Mouse (Mus musculus) heart, postnatal 14 days (tissue): ENCODE measurements around the gene Cul9. TPM values are rescaled to one million over a fixed set of nuclear protein-coding genes. Genes with fewer than 3 reads are reported as not detected.

ENCODE experiments used
- DNase-seq, 2 experiments: peaks; one replicate each; pipeline ENCODE4 v3.0.0; 2021 to 2022
- intact Hi-C: fragments of 180-260 bp; cut with DNase I; formaldehyde crosslinking; loops from one replicate; pipeline ENCODE4 v1.15.1; 2025
- microRNA-seq, 2 experiments: library from miRNA; unstranded; fragments of <30 nt; microRNA quantifications; one replicate each; pipeline ENCODE4 v1.2.0; 2021 to 2022
- total RNA-seq, 2 experiments: library from RNA; stranded (reverse); gene quantifications; 2 replicates each; pipeline ENCODE4 v1.2.3; 2021

Cul9 gene
- total RNA-seq, 2 experiments from 2014 or later: 17.0 to 18.2 TPM

- DNase-seq: peak; percentile 42 to 45
- intact Hi-C loops: no loop called here
These were observed 91.0 kb downstream of the Cul9 start for GRCm38 (mm10) chr17:46455110-46455691.

GRCm38 (mm10) chr17:46454539-46454938, 91.6 kb downstream of the Cul9 start:
- intact Hi-C loops: loop anchor here (5.0 kb wide), 1 partner anchor 38 kb away; no protein-coding TSS in a partner anchor
- no peak for DNase-seq

GRCm38 (mm10) chr17:46453970-46454411, 92.2 kb downstream of the Cul9 start:
- intact Hi-C loops: loop anchor here (5.0 kb wide), 1 partner anchor 38 kb away; no protein-coding TSS in a partner anchor
- DNase-seq: no peak

GRCm38 (mm10) chr17:46453302-46453948, 92.8 kb downstream of the Cul9 start:
- no peak for DNase-seq
- intact Hi-C loops: loop anchor here (5.0 kb wide), 1 partner anchor 39 kb away; no protein-coding TSS in a partner anchor

- no peak for DNase-seq
- intact Hi-C loops: loop anchor here (5.0 kb wide), 1 partner anchor 40 kb away; no protein-coding TSS in a partner anchor
These were observed 93.5 kb downstream of the Cul9 start for GRCm38 (mm10) chr17:46452683-46453082.

Small RNAs within 50 kb of the gene (microRNA-seq; reads per million reads assigned to microRNA genes)
- 2.4 to 2.8 reads per million in 2 experiments for gene Mir6976

Other genes starting within 250 kb of the Cul9 start
- gene Dlk2, start 249.0 kb downstream of the Cul9 start, total RNA-seq: under 1 TPM; 0.68 to 0.84 TPM
- gene Abcc10, start 218.0 kb downstream of the Cul9 start, total RNA-seq: 1 to 10 TPM; 4.6 to 5.4 TPM
- gene Zfp318, start 162.7 kb downstream of the Cul9 start, total RNA-seq: 10 to 100 TPM; 19.2 TPM
- gene Crip3, start 117.5 kb downstream of the Cul9 start, total RNA-seq: 1 to 10 TPM in 1 of 2 experiments, under 1 TPM in 1; 0.79 to 2.3 TPM
- gene Slc22a7, start 107.9 kb downstream of the Cul9 start, total RNA-seq: not detected
- gene Ttbk1, start 58.7 kb downstream of the Cul9 start, total RNA-seq: under 1 TPM; 0.29 to 0.48 TPM
- gene Dnph1, start 49.7 kb downstream of the Cul9 start, total RNA-seq: 1 to 10 TPM; 2.1 to 2.4 TPM
- gene Srf, start 9.8 kb upstream of the Cul9 start, total RNA-seq: 100 to 1,000 TPM in 1 of 2 experiments, 10 to 100 TPM in 1; 93.0 to 109 TPM
- gene Ptk7, start 83.1 kb upstream of the Cul9 start, total RNA-seq: 1 to 10 TPM; 9.1 to 9.2 TPM
- gene Klc4, start 99.6 kb upstream of the Cul9 start, total RNA-seq: 10 to 100 TPM; 24.5 to 25.3 TPM
- gene Mrpl2, start 99.8 kb upstream of the Cul9 start, total RNA-seq: 100 to 1,000 TPM; 106 to 121 TPM
- 10 to 100 TPM; 30.3 to 37.6 TPM for gene Cul7, start 103.9 kb upstream of the Cul9 start, total RNA-seq
- 10 to 100 TPM in 1 of 2 experiments, 1 to 10 TPM in 1; 9.8 to 14.2 TPM for gene Rrp36, start 128.0 kb upstream of the Cul9 start, total RNA-seq
- 10 to 100 TPM; 44.2 to 47.1 TPM for gene Mea1, start 132.4 kb upstream of the Cul9 start, total RNA-seq
- gene Klhdc3, start 134.5 kb upstream of the Cul9 start, total RNA-seq: 100 to 1,000 TPM; 127 TPM
- gene Ppp2r5d, start 158.7 kb upstream of the Cul9 start, total RNA-seq: 10 to 100 TPM; 35.0 to 35.3 TPM
- gene Pex6, start 165.1 kb upstream of the Cul9 start, total RNA-seq: 10 to 100 TPM; 24.3 to 25.1 TPM
- gene Gnmt, start 182.8 kb upstream of the Cul9 start, total RNA-seq: under 1 TPM; 0.26 to 0.41 TPM
- gene Cnpy3, start 205.8 kb upstream of the Cul9 start, total RNA-seq: 10 to 100 TPM; 18.7 to 19.4 TPM
- gene Ptcra, start 217.3 kb upstream of the Cul9 start, total RNA-seq: under 1 TPM in 1 of 2 experiments, not detected in 1; 0.78 TPM
- gene 2310039H08Rik, start 226.2 kb upstream of the Cul9 start, total RNA-seq: 10 to 100 TPM; 21.0 to 23.3 TPM
- 10 to 100 TPM; 51.2 to 59.5 TPM for gene Rpl7l1, start 236.3 kb upstream of the Cul9 start, total RNA-seq